Mouse (Mus musculus) stomach, postnatal 0 days (tissue): ENCODE measurements around the gene Pafah1b1. TPM values are rescaled to one million over a fixed set of nuclear protein-coding genes. Genes with fewer than 3 reads are reported as not detected.

Experiments
- ATAC-seq: fragments of 200-750 bp; cut with Nextera tagmentation; 2 replicates; pipeline ENCODE4 v1.8.0; 2017; ENCODE audit not compliant: low FRiP score, low TSS enrichment
- DNase-seq: peaks from one replicate; pipeline ENCODE4 v3.0.0-alpha.2; 2016; ENCODE audit warnings: low spot score
- H3K27ac ChIP-seq: fragments of 300-500 bp; sonication (generic); replicated peaks from 2 replicates; pipeline ENCODE4 v1.5.1; 2014; ENCODE audit warnings: mild to moderate bottlenecking, control low read depth
- H3K27me3 ChIP-seq: fragments of 300-500 bp; sonication (generic); 2 replicates; pipeline ENCODE4 v1.6.1; 2014; ENCODE audit warnings: low read length; ENCODE audit not compliant: control insufficient read depth, insufficient read depth
- H3K36me3 ChIP-seq: fragments of 300-500 bp; sonication (generic); 2 replicates; pipeline ENCODE4 v1.6.1; 2014; ENCODE audit warnings: low read length, mixed read lengths; ENCODE audit not compliant: control insufficient read depth, insufficient read depth
- H3K4me1 ChIP-seq: fragments of 300-500 bp; sonication (generic); replicated peaks from 2 replicates; pipeline ENCODE4 v1.6.1; 2014; ENCODE audit warnings: antibody characterized with exemption; ENCODE audit not compliant: control insufficient read depth, insufficient read depth
- H3K4me2 ChIP-seq: fragments of 300-500 bp; sonication (generic); replicated peaks from 2 replicates; pipeline ENCODE4 v1.6.1; 2014; ENCODE audit warnings: low read depth, mild to moderate bottlenecking, control low read depth, moderate library complexity
- H3K4me3 ChIP-seq: fragments of 300-500 bp; sonication (generic); 2 replicates; pipeline ENCODE4 v1.5.1; 2014; ENCODE audit warnings: low read depth, low read length, control low read depth
- H3K9ac ChIP-seq: fragments of 300-500 bp; sonication (generic); 2 replicates; pipeline ENCODE4 v1.6.1; 2014; ENCODE audit warnings: mild to moderate bottlenecking, low read length, control low read depth, mixed read lengths
- H3K9me3 ChIP-seq: fragments of 300-500 bp; sonication (generic); 2 replicates; pipeline ENCODE4 v1.6.1; 2016; ENCODE audit warnings: low read length; ENCODE audit not compliant: control insufficient read depth
- CTCF ChIP-seq: IDR thresholded peaks from 2 replicates; pipeline ENCODE4 v1.5.1; 2016; ENCODE audit warnings: antibody characterized with exemption, low read depth, mild to moderate bottlenecking, moderate library complexity
- EP300 ChIP-seq: optimal IDR thresholded peaks from 2 replicates; pipeline ENCODE3; 2016; ENCODE audit warnings: antibody characterized with exemption
- WGBS: fragments of 180-500 bp; shearing (Covaris S2); extraction: QIAGEN DNeasy Blood & Tissue Kit; methylation state at CpG from one replicate; pipeline ENCODE4 v1.1.7; 2014; 5-methylcytosine and 5-hydroxymethylcytosine counted together
- polyA plus RNA-seq: library from polyadenylated mRNA; unstranded; fragments of >200 nt; fragmentation: Nextera tagmentation; extraction: Ambion mirVana; gene quantifications from 2 replicates; pipeline ENCODE4 v1.2.1, GENCODE M21; 2015

The Pafah1b1 gene
- polyA plus RNA-seq, 1 experiment from 2014 or later, result 51.7 TPM

GRCm38 (mm10) chr11:74647966-74648365 lies 76.5 kb downstream of the Pafah1b1 start:
- WGBS, result 89% methylated on average over 1 of the region's 1 CpGs
- ATAC-seq, result no peak
- no peaks in the 10 kb centered on the region for H3K9me3 ChIP-seq
- H3K27me3 ChIP-seq, result no peaks in the 10 kb centered on the region
- no peak for TF ChIP-seq CTCF
- TF ChIP-seq EP300, result no peak
- no peak overlapping the region for H3K4me3 ChIP-seq
- H3K4me1 ChIP-seq, result peaks cover 4% of the 10 kb centered on the region; the same call in 1 of the 2 replicates
- no peak for DNase-seq
- no peaks in the 10 kb centered on the region for H3K36me3 ChIP-seq
- no peak overlapping the region for H3K9ac ChIP-seq
- H3K4me2 ChIP-seq, result no peak overlapping the region
- H3K27ac ChIP-seq, result peak overlapping the region; percentile 53

- DNase-seq (no peak), ATAC-seq (no peak)
- peak overlapping the region; percentile 97 for H3K27ac ChIP-seq
- no peaks in the 10 kb centered on the region for H3K27me3 ChIP-seq
- H3K4me1 ChIP-seq, result peaks cover 6% of the 10 kb centered on the region
- no peak overlapping the region for H3K4me3 ChIP-seq
- no peak for TF ChIP-seq EP300
- H3K9me3 ChIP-seq, result no peaks in the 10 kb centered on the region
- peak overlapping the region; percentile 86; the same call in 1 of the 2 replicates for H3K4me2 ChIP-seq
- 40% methylated on average over 1 of the region's 1 CpGs for WGBS
- H3K9ac ChIP-seq, result peak overlapping the region; percentile 14; the same call in 1 of the 2 replicates
- no peaks in the 10 kb centered on the region for H3K36me3 ChIP-seq
Observed at GRCm38 (mm10) chr11:74639628-74640027, 84.8 kb downstream of the Pafah1b1 start.

- peak overlapping the region; percentile 81 for H3K9ac ChIP-seq
- peaks cover 6% of the 10 kb centered on the region for H3K4me1 ChIP-seq
- DNase-seq (peak; percentile 68), ATAC-seq (peak; percentile 74)
- H3K4me3 ChIP-seq, result peak overlapping the region; percentile 79
- H3K27ac ChIP-seq, result peak overlapping the region; percentile 97
- H3K4me2 ChIP-seq, result peak overlapping the region; percentile 86
- no peaks in the 10 kb centered on the region for H3K36me3 ChIP-seq
- TF ChIP-seq EP300, result peak; percentile 21
- no peak for TF ChIP-seq CTCF
- H3K9me3 ChIP-seq, result no peaks in the 10 kb centered on the region
- H3K27me3 ChIP-seq, result no peaks in the 10 kb centered on the region
- WGBS, result 7% methylated on average over 9 of the region's 9 CpGs
Observed at GRCm38 (mm10) chr11:74638791-74639411, 85.6 kb downstream of the Pafah1b1 start.

GRCm38 (mm10) chr11:74637971-74638790 lies 86.3 kb downstream of the Pafah1b1 start:
- Histone ChIP-seq H3K27me3 (no peaks in the 10 kb centered on the region), H3K4me3 (peak overlapping the region; percentile 79), H3K36me3 (no peaks in the 10 kb centered on the region), H3K27ac (peak overlapping the region; percentile 97), H3K4me1 (peaks cover 6% of the 10 kb centered on the region), H3K9ac (peak overlapping the region; percentile 81), H3K4me2 (peak overlapping the region; percentile 86), H3K9me3 (no peaks in the 10 kb centered on the region)
- DNase-seq (peak; percentile 90), ATAC-seq (peak; percentile 90)
- peak; percentile 51 for TF ChIP-seq EP300
- TF ChIP-seq CTCF, result peak; percentile 76
- under 1% methylated on average over 70 of the region's 86 CpGs for WGBS

GRCm38 (mm10) chr11:74637486-74637885 lies 87.0 kb downstream of the Pafah1b1 start:
- DNase-seq (no peak), ATAC-seq (no peak)
- TF ChIP-seq EP300, result no peak
- TF ChIP-seq CTCF, result no peak
- peak overlapping the region; percentile 79 for H3K4me3 ChIP-seq
- H3K27ac ChIP-seq, result peak overlapping the region; percentile 97
- H3K4me1 ChIP-seq, result peaks cover 6% of the 10 kb centered on the region
- no peaks in the 10 kb centered on the region for H3K36me3 ChIP-seq
- peak overlapping the region; percentile 86 for H3K4me2 ChIP-seq
- H3K9me3 ChIP-seq, result no peaks in the 10 kb centered on the region
- H3K27me3 ChIP-seq, result no peaks in the 10 kb centered on the region
- 17% methylated on average over 8 of the region's 8 CpGs for whole genome bisulfite sequencing
- peak overlapping the region; percentile 81 for H3K9ac ChIP-seq
